Mouse (Mus musculus) hindbrain, postnatal 0 days (tissue): ENCODE data around the gene Trpm3. TPM values are rescaled to one million over a fixed set of nuclear protein-coding genes. Genes with fewer than 3 reads are reported as not detected.
A peak's percentile ranks its signal among the peaks of the same experiment; 100 is the strongest.

ENCODE experiments used
- ATAC-seq: fragments of 200-750 bp; cut with Nextera tagmentation; 2 replicates; pipeline ENCODE4 v1.8.0; 2017; ENCODE audit warnings: mild to moderate bottlenecking, moderate TSS enrichment, moderate library complexity
- DNase-seq: peaks from one replicate; pipeline ENCODE4 v3.0.0-alpha.2; 2015; ENCODE audit warnings: low spot score
- H3K27ac ChIP-seq: fragments of 300-500 bp; sonication (generic); 2 replicates; pipeline ENCODE4 v1.5.1; 2014; ENCODE audit warnings: mild to moderate bottlenecking
- H3K27me3 ChIP-seq: fragments of 300-500 bp; sonication (generic); 2 replicates; pipeline ENCODE4 v1.6.1; 2014; ENCODE audit warnings: low read length, mixed read lengths; ENCODE audit not compliant: insufficient read depth
- H3K36me3 ChIP-seq: fragments of 300-500 bp; sonication (generic); 2 replicates; pipeline ENCODE4 v1.6.1; 2014; ENCODE audit warnings: low read length, mixed read lengths; ENCODE audit not compliant: insufficient read depth
- H3K4me1 ChIP-seq: fragments of 300-500 bp; sonication (generic); 2 replicates; pipeline ENCODE4 v1.6.1; 2014; ENCODE audit warnings: antibody characterized with exemption, low read length, mixed read lengths; ENCODE audit not compliant: insufficient read depth
- H3K4me2 ChIP-seq: fragments of 300-500 bp; sonication (generic); 2 replicates; pipeline ENCODE4 v1.6.1; 2014; ENCODE audit warnings: low read depth, mild to moderate bottlenecking, low read length, moderate library complexity, mixed read lengths
- H3K4me3 ChIP-seq: fragments of 300-500 bp; sonication (generic); 2 replicates; pipeline ENCODE4 v1.5.1; 2014; ENCODE audit warnings: low read length
- H3K9ac ChIP-seq: fragments of 300-500 bp; sonication (generic); replicated peaks from 2 replicates; pipeline ENCODE4 v1.6.1; 2014; ENCODE audit warnings: mild to moderate bottlenecking, low read length, moderate library complexity, mixed read lengths
- H3K9me3 ChIP-seq: fragments of 300-500 bp; sonication (generic); 2 replicates; pipeline ENCODE4 v1.6.1; 2016; ENCODE audit warnings: low read length, mixed read lengths
- CTCF ChIP-seq: IDR thresholded peaks from 2 replicates; pipeline ENCODE4 v1.5.1; 2016; ENCODE audit warnings: antibody characterized with exemption, control low read depth, low read depth
- WGBS: fragments of 180-500 bp; shearing (Covaris S2); extraction: QIAGEN DNeasy Blood & Tissue Kit; methylation state at CpG from one replicate; pipeline ENCODE4 v1.1.7; 2014; 5-methylcytosine and 5-hydroxymethylcytosine counted together
- polyA plus RNA-seq: library from polyadenylated mRNA; unstranded; fragments of >200 nt; fragmentation: Nextera tagmentation; extraction: Ambion mirVana; gene quantifications from 2 replicates; pipeline ENCODE4 v1.2.1, GENCODE M21; 2015
- total RNA-seq: library from RNA; depleted of rRNA; stranded (reverse); fragments of >200 nt; gene quantifications from 2 replicates; pipeline ENCODE4 v1.2.3, GENCODE M21; 2014

Trpm3 gene
- total and polyA plus RNA-seq, 2 experiments from 2014 or later: 44.1 to 63.5 TPM

- no peaks in the 10 kb centered on the region for H3K36me3 ChIP-seq
- H3K9me3 ChIP-seq: no peaks in the 10 kb centered on the region
- no peak for ATAC-seq
- H3K4me3 ChIP-seq: no peak overlapping the region
- H3K4me2 ChIP-seq: no peak overlapping the region
- H3K27me3 ChIP-seq: no peaks in the 10 kb centered on the region
- H3K27ac ChIP-seq: no peak overlapping the region
- H3K9ac ChIP-seq: no peak overlapping the region
- TF ChIP-seq CTCF: no peak
- DNase-seq: no peak
- WGBS: 37% methylated on average over 5 of the region's 5 CpGs
- H3K4me1 ChIP-seq: peaks cover 3% of the 10 kb centered on the region; the same call in 1 of the 2 replicates
These were observed 733.6 kb downstream of the Trpm3 start for GRCm38 (mm10) chr19:22872456-22872855.

DNA sequence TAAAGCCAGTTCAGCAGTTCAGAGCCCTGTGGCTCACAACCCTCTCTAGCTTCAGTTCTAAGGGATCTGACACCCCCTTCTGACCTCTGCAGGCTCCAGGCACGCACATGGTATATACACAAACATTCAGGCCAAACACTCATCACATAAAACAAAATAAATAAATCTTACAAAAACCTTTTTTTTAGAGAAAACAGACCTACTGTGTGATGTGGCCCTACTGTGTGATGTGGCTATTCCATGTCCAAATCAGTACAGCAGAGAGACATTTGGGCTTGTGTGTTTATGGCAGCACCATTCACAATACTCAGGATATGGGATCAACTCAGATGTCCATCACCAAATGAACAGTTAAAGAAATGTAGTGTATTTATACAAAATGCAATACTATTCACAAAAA lies 741.4 kb downstream of the Trpm3 start:
- H3K9ac ChIP-seq: no peak overlapping the region

DNA sequence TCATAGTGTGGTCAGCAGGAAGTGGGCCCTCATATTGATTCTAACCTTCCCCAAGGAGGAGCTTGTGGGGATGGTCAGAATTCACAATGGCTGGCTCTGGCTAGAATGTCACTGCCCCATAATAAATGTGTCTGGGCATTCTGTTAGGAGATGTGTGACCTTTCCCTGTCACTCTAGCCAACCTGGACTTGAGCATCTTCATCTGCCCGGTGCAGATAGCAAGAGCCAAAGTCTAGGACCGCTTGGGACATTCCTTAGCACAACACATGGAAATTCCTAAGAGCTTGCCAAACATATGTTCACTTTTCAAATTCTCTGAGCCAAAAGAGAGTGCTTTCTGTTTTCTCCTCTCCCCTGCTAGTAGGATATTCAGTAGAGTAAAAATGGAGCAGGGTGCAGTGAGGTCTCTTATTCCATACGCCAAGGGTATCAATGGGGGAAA lies 743.8 kb downstream of the Trpm3 start:
- WGBS: 58% methylated on average over 3 of the region's 3 CpGs
- no peak for TF ChIP-seq CTCF
- no peaks in the 10 kb centered on the region for H3K36me3 ChIP-seq
- no peak for DNase-seq
- H3K27ac ChIP-seq: no peak overlapping the region
- no peak for ATAC-seq
- no peak overlapping the region for H3K4me2 ChIP-seq
- 0 out of 2 replicates have a peak, but pooled peaks cover 3% of the 10 kb centered on the region for H3K4me1 ChIP-seq
- H3K4me3 ChIP-seq: no peak overlapping the region
- no peak overlapping the region for H3K9ac ChIP-seq
- no peaks in the 10 kb centered on the region for H3K27me3 ChIP-seq
- no peaks in the 10 kb centered on the region for H3K9me3 ChIP-seq

More for the DNA sequence above, 741.4 kb downstream of the Trpm3 start:
- no peak for TF ChIP-seq CTCF
- DNase-seq (no peak), ATAC-seq (no peak)
- H3K4me1 ChIP-seq: 0 out of 2 replicates have a peak, but pooled peaks cover 3% of the 10 kb centered on the region
- H3K36me3 ChIP-seq: no peaks in the 10 kb centered on the region
- 78% methylated on average over 1 of the region's 1 CpGs for WGBS
- H3K27ac ChIP-seq: no peak overlapping the region
- no peak overlapping the region for H3K4me2 ChIP-seq
- H3K27me3 ChIP-seq: no peaks in the 10 kb centered on the region
- no peaks in the 10 kb centered on the region for H3K9me3 ChIP-seq
- no peak overlapping the region for H3K4me3 ChIP-seq

GRCm38 (mm10) chr19:22883154-22883553 lies 744.3 kb downstream of the Trpm3 start:
- Histone ChIP-seq H3K27me3 (no peaks in the 10 kb centered on the region), H3K9ac (no peak overlapping the region), H3K4me1 (0 out of 2 replicates have a peak, but pooled peaks cover 3% of the 10 kb centered on the region), H3K36me3 (no peaks in the 10 kb centered on the region), H3K27ac (no peak overlapping the region), H3K4me2 (no peak overlapping the region), H3K4me3 (no peak overlapping the region), H3K9me3 (no peaks in the 10 kb centered on the region)
- WGBS: 85% methylated on average over 7 of the region's 7 CpGs
- no peak for TF ChIP-seq CTCF
- ATAC-seq: no peak
- DNase-seq: no peak

DNA sequence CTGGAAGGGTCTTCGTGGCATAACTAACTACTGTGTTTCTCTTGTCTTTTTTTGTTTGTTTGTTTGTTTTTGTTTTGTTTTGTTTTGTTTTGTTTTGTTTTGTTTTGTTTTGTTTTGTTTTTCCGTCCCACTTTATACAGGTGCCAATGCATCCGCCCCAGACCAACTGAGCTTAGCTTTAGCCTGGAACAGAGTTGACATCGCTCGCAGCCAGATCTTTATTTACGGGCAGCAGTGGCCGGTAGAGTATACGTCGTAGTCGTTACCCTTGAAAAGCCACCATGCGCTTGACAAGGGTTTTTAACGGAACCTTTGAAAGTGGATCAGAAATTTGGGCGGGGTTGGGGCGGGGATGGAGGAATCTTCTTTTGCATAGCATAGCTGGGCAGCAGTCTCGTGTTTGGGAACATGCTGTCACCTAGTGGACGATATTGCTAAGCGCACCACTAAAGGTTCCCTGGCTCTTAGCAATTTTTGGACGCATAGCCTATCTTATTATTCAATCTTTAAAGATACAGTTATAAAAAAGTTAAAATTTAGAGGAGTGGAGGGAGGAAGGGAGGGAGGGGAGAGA lies 745.0 kb downstream of the Trpm3 start:
- H3K4me1 ChIP-seq: 0 out of 2 replicates have a peak, but pooled peaks cover 3% of the 10 kb centered on the region
- H3K36me3 ChIP-seq: no peaks in the 10 kb centered on the region
- peak; percentile 85 for TF ChIP-seq CTCF
- WGBS: 23% methylated on average over 18 of the region's 18 CpGs
- no peak overlapping the region for H3K27ac ChIP-seq
- H3K4me3 ChIP-seq: 0 out of 2 replicates have a peak overlapping the region, but pooled peaks have one; percentile 7
- H3K27me3 ChIP-seq: no peaks in the 10 kb centered on the region
- H3K4me2 ChIP-seq: peak overlapping the region; percentile 46
- H3K9me3 ChIP-seq: no peaks in the 10 kb centered on the region
- H3K9ac ChIP-seq: no peak overlapping the region
- DNase-seq (peak; percentile 89), ATAC-seq (peak; percentile 92)

DNA sequence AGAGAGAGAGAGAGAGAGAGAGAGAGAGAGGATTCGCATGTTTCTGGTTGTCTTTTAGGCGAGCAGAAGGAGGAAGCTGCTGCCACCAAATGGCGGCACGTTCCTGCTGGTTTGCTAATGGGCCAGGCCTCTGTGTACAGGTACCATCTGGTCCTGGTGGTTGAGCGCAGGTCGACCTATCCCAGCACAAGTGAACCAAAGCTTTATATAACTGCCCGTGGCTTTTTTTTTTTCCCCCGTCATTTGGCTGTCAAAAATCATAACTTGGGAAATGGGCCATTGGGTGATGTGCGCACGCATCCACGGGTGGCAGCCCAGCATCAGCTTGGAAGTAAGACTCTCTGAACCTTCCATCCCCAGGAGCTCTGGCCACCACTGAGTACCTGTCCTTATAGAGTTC lies 745.5 kb downstream of the Trpm3 start:
- H3K36me3 ChIP-seq: no peaks in the 10 kb centered on the region
- H3K9me3 ChIP-seq: no peaks in the 10 kb centered on the region
- DNase-seq (peak; percentile 72), ATAC-seq (peak; percentile 86)
- no peak overlapping the region for H3K27ac ChIP-seq
- TF ChIP-seq CTCF: 0 out of 2 replicates have a peak, but pooled peaks have one; percentile 23
- no peak overlapping the region for H3K4me3 ChIP-seq
- no peaks in the 10 kb centered on the region for H3K27me3 ChIP-seq
- peak overlapping the region; percentile 46; the same call in 1 of the 2 replicates for H3K4me2 ChIP-seq
- no peak overlapping the region for H3K9ac ChIP-seq
- H3K4me1 ChIP-seq: 0 out of 2 replicates have a peak, but pooled peaks cover 1% of the 10 kb centered on the region
- 38% methylated on average over 11 of the region's 11 CpGs for WGBS

GRCm38 (mm10) chr19:22885051-22885450 lies 746.2 kb downstream of the Trpm3 start:
- Histone ChIP-seq H3K9ac (no peak overlapping the region), H3K27ac (no peak overlapping the region), H3K9me3 (no peaks in the 10 kb centered on the region), H3K4me3 (no peak overlapping the region), H3K27me3 (no peaks in the 10 kb centered on the region), H3K4me2 (no peak overlapping the region), H3K4me1 (no peaks in the 10 kb centered on the region), H3K36me3 (no peaks in the 10 kb centered on the region)
- ATAC-seq: no peak
- TF ChIP-seq CTCF: no peak
- WGBS: 93% methylated on average over 5 of the region's 5 CpGs
- DNase-seq: no peak
